Mouse (Mus musculus) c-Kit-positive CD71-negative TER-119-negative erythroid progenitor cells, embryonic 14.5 days (primary cell): Measurements from ENCODE around the gene Tmem39a.

ENCODE experiments used
- DNase-seq: peaks from one replicate; pipeline ENCODE4 v3.0.0-alpha.2; 2013; ENCODE audit warnings: low read depth

The Tmem39a gene

DNA sequence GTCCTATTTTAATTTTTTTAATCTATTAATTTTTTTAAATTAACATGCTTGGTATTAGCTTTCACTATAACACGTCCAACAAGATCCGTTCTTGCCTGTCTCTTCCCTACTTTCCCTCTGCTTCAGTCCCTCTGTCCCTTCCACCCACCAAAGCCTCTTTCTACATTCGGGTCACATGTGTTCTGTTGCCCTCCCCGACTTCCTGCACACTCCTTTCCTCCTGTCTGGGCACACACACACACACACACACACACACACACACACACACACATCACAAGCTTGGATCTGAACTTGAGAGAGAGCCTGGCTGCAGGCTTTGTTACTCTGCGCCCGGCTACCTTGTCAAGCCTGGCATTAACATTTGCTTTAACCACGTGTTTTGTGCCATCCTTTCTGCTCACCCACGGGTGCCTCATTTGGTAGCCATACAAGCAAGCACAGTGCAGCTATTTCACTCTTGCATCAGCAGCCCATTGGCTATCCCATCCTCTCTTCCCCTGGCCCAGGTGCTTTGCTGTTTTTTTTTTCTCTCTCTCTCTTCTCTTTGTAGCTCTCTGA lies 77.4 kb downstream of the Tmem39a start:
- no peak for DNase-seq

- no peak for DNase-seq
Observed at GRCm38 (mm10) chr16:38636682-38637081, 78.2 kb downstream of the Tmem39a start.

- DNase-seq, result no peak
Observed at GRCm38 (mm10) chr16:38637085-38637484, 78.6 kb downstream of the Tmem39a start.
